Mouse (Mus musculus): ENCODE measurements around the gene Tent2.

The Tent2 gene

DNA sequence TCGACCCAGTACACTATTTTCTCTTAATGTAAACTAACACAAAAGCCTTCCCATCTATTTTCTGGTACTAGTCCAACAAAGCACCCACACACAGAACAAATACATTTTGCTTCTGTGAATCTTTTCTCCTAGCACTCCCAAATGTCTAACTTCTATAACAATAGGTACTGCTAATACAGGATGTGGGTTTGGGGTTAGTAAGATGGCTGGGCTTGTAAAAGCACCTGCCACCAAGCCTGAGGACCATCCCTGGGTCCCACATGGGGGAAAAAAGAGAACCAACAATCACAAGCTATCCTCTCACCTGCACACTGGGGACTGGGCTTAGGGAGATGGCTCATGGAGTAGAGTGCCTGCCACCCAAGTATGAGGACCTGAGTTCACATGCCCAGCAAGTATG lies 38.9 kb downstream of the Tent2 start:
- in situ Hi-C loops (cut with MboI; ENCODE audit: low pct_unique_long_range_greater_than_20kb in 1 of 2, low sequenced_read_pairs in 2 of 2, unreplicated experiment in 1 of 2), result no loop called here

DNA sequence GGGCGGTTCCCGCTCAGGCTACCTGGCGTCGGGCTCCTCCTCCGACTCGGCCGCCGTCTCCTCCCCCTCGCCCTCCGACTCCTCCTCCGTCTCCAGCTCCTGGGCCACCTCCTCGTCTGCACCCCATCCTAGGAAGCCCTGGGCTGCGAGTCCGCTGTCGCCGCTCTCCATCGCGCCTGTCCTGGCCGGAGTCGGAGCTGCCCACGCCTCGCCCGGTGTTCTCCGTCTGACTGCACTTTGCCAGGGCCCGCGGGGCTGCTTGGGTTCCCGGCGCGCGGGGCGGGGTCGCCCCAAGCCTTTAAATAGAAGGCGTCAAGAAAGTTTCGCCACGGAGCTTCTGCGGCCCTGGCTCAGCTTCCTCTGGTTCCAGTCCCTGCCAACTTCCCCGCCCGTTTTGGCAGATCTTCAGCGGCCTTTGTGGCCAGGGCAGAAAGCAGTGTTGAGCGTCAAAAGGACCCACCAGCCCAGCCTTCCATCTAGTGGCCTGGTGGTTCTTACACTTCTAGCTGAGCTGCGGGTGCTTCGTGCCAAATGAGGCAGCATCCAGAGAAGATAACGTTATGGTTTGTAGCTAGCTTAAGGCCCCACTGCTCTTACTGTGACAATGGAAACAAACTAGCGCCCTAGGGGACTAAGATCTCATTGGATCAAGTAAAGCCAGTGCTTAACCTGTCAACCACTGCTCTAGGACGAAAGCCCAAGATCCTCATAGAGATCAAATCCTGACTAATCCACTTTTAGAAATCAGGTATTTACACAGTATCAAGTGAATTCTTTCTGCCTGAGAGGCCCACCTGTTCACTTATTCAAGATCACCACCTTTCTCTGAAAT lies 47.6 kb downstream of the Tent2 start, which contains the start of gene Cmya5:
Gene Cmya5, minus strand, starts transcription at position 389 of the 832 bp plus-strand sequence.
- in situ Hi-C loops (cut with MboI; ENCODE audit: low pct_unique_long_range_greater_than_20kb in 1 of 2, low sequenced_read_pairs in 2 of 2, unreplicated experiment in 1 of 2), result no loop called here

DNA sequence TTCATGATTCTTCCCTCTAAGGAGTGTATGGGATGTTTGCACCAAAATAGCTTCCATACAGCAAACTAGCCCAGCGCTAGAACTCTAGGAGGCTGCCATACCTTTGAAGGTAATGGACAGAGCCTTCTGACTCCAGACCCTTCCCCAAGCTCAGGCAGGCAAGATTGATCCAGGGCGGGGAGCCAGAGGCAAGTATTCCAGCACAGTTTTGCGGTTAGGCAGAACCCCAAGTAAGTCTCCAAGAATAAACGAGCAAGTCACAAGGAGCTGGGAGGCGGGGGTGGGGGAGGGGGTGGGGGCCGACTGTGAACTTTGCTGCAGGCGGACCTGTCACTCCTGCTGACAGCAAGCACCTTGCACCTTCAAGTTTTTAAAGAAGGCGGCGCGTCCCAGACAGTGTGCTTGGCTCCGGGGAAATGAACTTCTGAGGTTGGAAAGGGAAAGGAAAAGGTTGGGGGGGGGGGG lies 48.3 kb downstream of the Tent2 start:
- in situ Hi-C loops (cut with MboI; ENCODE audit: low pct_unique_long_range_greater_than_20kb in 1 of 2, low sequenced_read_pairs in 2 of 2, unreplicated experiment in 1 of 2), result no loop called here

DNA sequence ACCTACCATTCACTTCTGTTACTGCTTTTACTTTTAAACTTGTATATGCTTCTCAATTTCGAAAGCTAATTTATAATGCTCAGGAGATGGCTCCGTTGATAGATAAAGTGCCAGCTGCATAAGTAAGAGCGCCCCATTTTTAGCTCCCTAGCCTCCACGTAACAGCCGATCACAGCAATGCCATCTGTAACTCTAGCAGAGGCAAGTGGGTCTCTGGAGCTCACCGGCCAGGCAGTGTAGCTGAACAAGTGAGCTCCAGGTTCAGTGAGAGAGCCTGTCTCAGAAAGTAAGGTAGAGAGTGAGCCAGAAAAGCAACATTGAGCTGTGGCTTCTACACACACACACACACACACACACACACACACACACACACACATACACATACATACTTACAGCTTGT lies 51.0 kb downstream of the Tent2 start:
- in situ Hi-C loops (cut with MboI; ENCODE audit: low pct_unique_long_range_greater_than_20kb in 1 of 2, low sequenced_read_pairs in 2 of 2, unreplicated experiment in 1 of 2), result no loop called here

DNA sequence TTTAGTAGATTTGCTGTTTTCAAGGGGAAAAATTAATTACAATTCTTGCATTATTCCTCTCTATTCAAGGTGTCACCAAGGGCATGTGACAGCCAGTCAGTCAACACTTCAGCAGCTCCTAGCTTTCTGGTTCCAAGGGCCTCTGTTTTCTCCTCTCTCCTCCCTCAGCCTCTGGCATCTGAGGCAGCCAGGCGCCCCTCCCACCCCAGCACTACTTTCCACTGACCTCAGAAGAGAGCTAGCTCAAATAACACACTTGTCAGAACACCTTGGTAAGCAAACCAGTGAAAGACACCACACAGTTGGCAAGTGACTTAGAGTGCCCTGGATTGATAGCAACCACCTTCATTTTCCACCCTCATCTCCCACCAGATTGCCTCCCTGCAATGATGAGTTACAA lies 54.1 kb downstream of the Tent2 start:
- in situ Hi-C loops (cut with MboI; ENCODE audit: low pct_unique_long_range_greater_than_20kb in 1 of 2, low sequenced_read_pairs in 2 of 2, unreplicated experiment in 1 of 2), result no loop called here

DNA sequence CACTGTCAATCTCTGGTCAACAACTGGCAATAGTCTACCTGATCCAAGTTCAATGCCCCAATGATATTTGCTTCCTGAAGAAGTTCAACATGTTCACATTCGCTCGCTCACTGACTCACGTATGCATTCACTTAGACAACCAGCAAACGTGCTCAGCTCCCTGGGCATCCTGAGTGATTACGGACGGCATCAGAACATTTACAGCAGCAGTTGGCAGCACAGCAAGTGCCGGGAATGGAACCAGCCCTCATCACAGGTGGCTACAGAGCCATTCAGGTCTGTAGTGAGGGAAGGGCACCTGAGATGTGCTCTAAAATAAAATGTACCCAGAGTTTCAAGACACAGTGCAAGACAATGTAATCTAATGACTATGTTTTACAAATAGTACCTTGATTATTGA lies 55.1 kb downstream of the Tent2 start:
- in situ Hi-C loops (cut with MboI; ENCODE audit: low pct_unique_long_range_greater_than_20kb in 1 of 2, low sequenced_read_pairs in 2 of 2, unreplicated experiment in 1 of 2), result no loop called here

DNA sequence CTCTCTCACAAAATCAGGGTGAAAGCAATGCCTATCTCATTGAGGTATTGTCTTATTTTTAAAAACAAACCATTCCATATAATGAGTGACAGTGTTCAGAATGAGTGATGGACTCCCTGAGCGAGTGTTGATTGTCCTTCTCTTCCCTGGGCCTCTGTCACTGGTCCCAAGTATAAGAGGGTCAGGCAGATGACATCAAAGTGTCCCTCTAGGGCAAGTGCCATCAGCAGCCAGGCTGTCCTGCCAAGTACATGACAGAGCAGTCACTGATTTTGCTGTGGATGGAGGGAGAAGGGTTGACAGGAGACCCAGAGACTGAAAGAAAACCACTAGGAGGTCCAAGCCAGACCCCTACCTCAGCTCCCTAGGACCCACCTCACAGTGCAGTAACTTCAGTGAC lies 55.9 kb downstream of the Tent2 start:
- in situ Hi-C loops (cut with MboI; ENCODE audit: low pct_unique_long_range_greater_than_20kb in 1 of 2, low sequenced_read_pairs in 2 of 2, unreplicated experiment in 1 of 2), result no loop called here

DNA sequence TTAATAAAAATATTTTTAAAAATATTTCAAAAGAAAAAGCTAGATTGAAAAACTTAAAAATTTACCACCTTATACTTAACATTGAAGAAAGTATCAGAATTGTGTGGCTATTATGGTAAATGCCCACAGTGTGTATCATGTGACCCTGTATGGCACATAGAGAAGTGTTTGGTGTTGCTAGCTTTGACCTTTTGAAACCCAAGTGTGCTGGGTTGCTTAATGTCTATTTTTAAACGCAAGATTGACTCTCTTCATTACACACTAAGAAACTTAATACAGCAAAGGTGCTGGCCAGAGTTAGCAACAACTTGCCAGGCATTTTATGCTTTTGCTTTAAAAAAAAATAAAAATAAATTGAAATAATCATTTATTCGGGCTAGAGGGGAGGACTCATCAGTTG lies 56.7 kb downstream of the Tent2 start:
- in situ Hi-C loops (cut with MboI; ENCODE audit: low pct_unique_long_range_greater_than_20kb in 1 of 2, low sequenced_read_pairs in 2 of 2, unreplicated experiment in 1 of 2), result no loop called here

DNA sequence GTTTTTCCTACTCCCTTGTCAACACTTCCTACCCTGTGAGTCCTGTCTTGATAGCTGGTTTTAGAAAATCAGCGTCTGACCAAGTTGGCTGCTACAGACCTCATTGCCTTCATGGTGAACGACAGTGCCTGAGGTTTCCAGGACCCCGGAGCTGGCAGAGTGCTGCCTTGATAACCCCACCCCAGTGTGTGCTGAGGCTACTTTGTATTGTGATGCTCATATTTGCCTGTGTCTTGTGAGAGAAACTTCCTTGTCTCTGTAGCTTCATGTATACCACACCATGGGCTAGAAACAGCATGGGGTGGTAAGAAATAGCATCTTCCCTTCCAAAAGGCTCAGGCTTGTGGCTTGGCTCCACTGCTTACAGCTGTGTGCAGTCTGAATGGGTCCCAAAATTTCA lies 61.5 kb downstream of the Tent2 start:
- in situ Hi-C loops (cut with MboI; ENCODE audit: low pct_unique_long_range_greater_than_20kb in 1 of 2, low sequenced_read_pairs in 2 of 2, unreplicated experiment in 1 of 2), result no loop called here

DNA sequence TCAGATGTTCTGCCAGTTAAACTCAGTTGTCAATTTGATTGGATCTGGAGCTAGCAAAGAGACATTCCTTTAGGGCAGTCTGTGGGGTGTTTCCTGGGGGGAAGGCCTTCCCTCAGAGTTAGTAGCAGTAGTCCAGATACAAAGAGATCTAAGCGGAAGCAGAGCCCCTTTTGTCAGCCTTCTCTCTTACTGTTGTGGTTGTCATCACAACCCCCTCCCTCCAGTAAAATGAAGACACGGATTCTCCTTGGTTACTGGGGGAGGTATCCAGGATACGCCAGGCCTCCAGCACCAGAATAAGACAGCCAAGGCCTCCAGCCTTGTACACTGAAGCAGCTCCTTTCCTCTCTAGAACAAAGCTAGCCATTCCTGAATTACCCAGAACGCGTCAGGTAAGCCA lies 63.2 kb downstream of the Tent2 start:
- in situ Hi-C loops (cut with MboI; ENCODE audit: low pct_unique_long_range_greater_than_20kb in 1 of 2, low sequenced_read_pairs in 2 of 2, unreplicated experiment in 1 of 2), result no loop called here

DNA sequence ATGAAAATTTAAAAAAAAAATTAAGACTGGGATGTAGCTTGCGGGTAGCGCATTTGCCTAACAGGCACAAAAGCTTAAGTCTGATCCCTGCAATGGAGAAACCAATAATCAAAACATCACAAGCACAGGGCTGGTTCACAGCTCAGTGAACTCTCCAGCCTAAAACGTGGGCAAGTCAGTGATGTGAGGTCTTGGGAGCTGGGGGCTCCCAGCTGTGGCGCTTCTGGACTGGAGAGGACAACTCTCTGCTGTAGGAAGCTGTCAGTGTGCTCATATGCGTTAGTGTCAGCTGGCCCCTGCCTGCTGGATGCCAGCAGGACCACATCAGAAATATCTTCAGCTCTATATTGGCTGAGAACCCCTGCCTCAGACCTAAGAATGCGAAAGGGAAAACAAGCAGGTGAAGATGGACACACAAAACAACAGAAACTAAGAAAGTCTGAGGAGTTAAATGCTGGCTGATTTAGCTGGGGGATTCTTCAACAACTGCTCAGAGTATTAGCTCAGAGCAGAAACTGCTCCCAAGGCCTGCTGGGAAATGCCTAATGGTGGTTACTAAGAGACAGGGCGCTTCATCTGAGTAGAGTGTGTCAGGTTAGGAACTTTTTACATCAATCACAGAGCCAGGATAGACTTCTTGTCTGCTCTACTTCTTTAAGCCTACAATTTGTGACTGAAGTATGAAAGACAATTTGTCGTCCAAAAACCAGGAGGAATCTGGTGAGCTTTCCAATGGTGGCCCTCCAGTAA lies 63.9 kb downstream of the Tent2 start:
- in situ Hi-C loops (cut with MboI; ENCODE audit: low pct_unique_long_range_greater_than_20kb in 1 of 2, low sequenced_read_pairs in 2 of 2, unreplicated experiment in 1 of 2), result no loop called here

DNA sequence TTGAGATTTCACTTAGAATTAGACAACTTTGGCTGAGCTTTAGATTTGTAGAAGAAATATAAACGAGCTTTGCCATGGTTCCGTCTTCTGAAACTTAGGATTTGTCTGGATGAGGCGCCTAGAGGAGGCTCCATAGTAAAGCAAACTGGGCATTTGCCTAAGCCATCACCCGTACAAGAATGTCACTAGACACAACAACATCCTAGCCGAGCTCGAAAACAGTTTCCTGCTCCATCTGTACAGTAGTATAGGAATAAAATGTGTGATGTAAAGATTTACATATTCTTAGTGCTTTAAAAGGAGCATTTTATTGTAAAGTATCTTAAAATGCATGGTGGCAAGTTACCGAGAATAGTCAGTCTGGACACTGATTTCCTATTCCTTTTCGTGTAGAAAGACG lies 69.9 kb downstream of the Tent2 start:
- in situ Hi-C loops (cut with MboI; ENCODE audit: low pct_unique_long_range_greater_than_20kb in 1 of 2, low sequenced_read_pairs in 2 of 2, unreplicated experiment in 1 of 2), result no loop called here

DNA sequence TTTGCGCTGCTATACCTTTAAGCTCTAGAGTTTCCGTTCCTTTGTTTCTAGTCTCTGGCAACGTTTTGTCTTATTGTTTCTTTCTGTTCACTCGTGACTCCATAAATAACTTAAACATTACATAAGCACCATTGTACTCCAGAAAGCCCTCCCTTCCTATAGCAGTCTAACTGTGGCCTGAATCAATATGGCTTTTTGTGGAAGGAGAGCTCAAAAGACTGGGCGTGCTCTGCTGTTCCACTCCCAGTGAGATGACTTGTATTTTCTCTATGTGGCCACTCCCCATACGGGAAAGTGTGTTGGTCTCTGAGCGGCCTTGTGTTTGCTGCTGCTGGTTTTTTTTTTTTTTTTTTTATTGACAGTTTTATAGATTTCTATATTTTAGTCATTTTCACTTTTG lies 74.9 kb downstream of the Tent2 start:
- in situ Hi-C loops (cut with MboI; ENCODE audit: low pct_unique_long_range_greater_than_20kb in 1 of 2, low sequenced_read_pairs in 2 of 2, unreplicated experiment in 1 of 2), result no loop called here

DNA sequence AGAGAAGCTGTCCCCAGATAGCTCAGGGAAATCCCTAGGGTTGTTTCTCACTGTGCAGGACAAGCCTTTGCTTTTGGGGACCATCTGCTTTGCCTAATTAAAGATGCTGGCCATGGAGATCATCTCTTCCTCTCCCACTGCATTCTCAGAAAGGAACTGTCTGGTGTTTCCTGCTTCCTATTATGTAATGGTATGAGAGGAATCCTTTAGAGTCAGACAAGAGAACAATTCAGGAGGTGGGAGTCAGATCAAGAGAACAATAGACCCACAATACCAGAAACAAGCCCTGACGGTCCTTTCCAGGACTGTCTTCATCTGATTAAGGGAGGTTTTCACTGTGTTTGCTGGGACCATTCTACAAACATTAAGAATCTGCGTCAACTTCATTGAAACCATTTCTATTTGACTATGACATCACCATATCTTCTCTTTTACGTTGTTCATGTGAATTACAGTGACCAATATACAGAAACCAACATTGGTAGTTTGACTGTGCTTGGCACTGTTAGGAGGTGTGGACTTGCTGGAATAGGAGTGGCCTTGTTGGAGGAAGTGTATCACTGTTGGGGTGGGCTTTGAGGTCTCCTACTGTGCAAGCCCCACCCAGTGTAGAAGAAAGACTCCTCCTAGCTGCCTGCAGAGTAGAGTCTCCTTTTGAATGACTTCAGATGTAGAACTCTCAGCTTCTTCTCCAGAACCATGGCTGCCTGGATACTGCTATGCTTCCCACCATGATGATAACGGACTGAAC lies 89.7 kb downstream of the Tent2 start:
- in situ Hi-C loops (cut with MboI; ENCODE audit: low pct_unique_long_range_greater_than_20kb in 1 of 2, low sequenced_read_pairs in 2 of 2, unreplicated experiment in 1 of 2), result no loop called here

DNA sequence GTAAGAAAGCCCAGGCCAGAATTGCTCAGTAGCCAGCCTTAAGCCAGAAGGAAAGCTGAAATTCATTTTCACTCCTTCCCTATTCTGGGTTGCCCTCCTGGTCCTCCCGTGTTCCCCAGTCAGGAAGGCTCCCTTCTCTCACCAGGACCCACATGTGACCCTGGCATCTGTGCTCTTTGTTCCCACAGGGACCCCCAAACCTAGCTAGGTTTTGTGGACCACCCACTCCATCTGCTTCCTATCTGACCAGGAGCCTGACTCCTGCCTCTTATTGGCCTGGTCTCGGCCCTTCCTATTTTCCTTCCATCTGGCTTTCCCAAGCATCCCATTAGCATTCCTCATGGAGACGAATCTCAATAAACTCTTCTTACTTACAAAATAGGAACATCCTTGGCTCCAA lies 93.6 kb downstream of the Tent2 start:
- in situ Hi-C loops (cut with MboI; ENCODE audit: low pct_unique_long_range_greater_than_20kb in 1 of 2, low sequenced_read_pairs in 2 of 2, unreplicated experiment in 1 of 2), result no loop called here

DNA sequence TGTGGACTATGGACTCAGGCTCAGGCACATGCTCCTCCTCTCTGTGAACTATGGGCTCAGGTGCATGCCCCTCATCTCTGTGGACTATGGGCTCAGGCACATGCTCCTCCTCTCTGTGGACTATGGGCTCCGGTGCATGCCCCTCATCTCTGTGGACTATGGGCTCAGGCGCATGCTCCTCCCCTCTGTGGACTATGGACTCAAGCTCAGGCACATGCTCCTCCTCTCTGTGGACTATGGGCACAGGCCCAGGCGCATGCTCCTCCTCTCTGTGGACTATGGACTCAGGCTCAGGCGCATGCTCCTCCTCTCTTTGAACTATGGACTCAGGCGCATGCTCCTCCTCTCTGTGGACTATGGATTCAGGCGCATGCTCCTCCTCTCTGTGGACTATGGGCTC lies 95.5 kb downstream of the Tent2 start:
- in situ Hi-C loops (cut with MboI; ENCODE audit: low pct_unique_long_range_greater_than_20kb in 1 of 2, low sequenced_read_pairs in 2 of 2, unreplicated experiment in 1 of 2), result no loop called here
